Mouse (Mus musculus): ENCODE results near the gene Ifrd1. TPM values are rescaled to one million over a fixed set of nuclear protein-coding genes. Genes with fewer than 3 reads are reported as not detected.

Gene Ifrd1
- total and polyA plus RNA-seq, 3 experiments = 86.6 to 190 (median 151) TPM

DNA sequence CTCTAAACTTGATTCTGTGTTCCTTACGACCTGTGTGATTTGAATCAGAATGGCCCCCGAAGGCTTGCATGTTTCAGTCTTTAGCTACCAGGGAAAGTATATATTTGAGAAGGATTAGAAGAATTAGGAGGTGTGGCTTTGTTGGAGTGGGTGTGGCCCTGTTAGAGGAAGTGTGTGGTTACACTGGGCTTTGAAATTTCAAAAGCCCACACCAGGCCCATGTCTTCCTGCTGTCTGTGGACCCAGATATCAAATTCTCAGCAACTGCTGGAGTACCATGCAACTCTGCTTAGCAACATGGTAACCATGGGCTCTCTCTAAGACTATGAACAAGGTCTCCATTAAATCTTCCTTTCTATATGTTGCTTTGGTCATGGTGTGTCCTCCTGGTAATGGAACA lies 76.7 kb downstream of the Ifrd1 start:
- Histone ChIP-seq H3K27me3 (ENCODE audit: insufficient read depth, low read length) (peaks cover 2% of the 10 kb centered on the region; the same call in 1 of the 2 replicates), H3K9me3 (replicated peaks) (no peaks in the 10 kb centered on the region), H3K4me1 (ENCODE audit: insufficient read depth, low read depth, low read length) (peaks cover 5% of the 10 kb centered on the region), H3K4me3 (ENCODE audit: low read depth, low read length) (no peak overlapping the region), H3K36me3 (replicated peaks) (no peaks in the 10 kb centered on the region)
- peak; percentile 30; the same call in 1 of the 2 replicates for ATAC-seq (ENCODE audit: extremely low read depth, insufficient number of reproducible peaks, low FRiP score, poor library complexity, severe bottlenecking)
- no peak for TF ChIP-seq CTCF (IDR thresholded peaks at IDR 0.05; ENCODE audit: low read depth, low read length)
- no peak for TF ChIP-seq GATA1 (IDR thresholded peaks at IDR 0.05; ENCODE audit: borderline replicate concordance, low read length)
- no peak for TF ChIP-seq GATA2 (IDR thresholded peaks at IDR 0.05; ENCODE audit: borderline replicate concordance, low read depth, low read length)
- TF ChIP-seq TAL1 (conservative IDR thresholded peaks at IDR 0.05; ENCODE audit: low read depth, low read length) = no peak
- no peak for TF ChIP-seq POLR2AphosphoS5 (IDR thresholded peaks at IDR 0.05; ENCODE audit: insufficient replicate concordance, low read depth, low read length)
- DNase-seq (ENCODE audit: low spot score) = no peak

GRCm38 (mm10) chr12:40169675-40170074 lies 78.6 kb downstream of the Ifrd1 start:
- H3K4me3 ChIP-seq (ENCODE audit: low read depth, low read length) = no peak overlapping the region
- DNase-seq (ENCODE audit: low spot score) (no peak), ATAC-seq (ENCODE audit: extremely low read depth, insufficient number of reproducible peaks, low FRiP score, poor library complexity, severe bottlenecking) (no peak)
- H3K27me3 ChIP-seq (ENCODE audit: insufficient read depth, low read length) = peaks cover 2% of the 10 kb centered on the region; the same call in 1 of the 2 replicates
- TF ChIP-seq TAL1 (conservative IDR thresholded peaks at IDR 0.05; ENCODE audit: low read depth, low read length) = no peak
- no peak for TF ChIP-seq GATA2 (IDR thresholded peaks at IDR 0.05; ENCODE audit: borderline replicate concordance, low read depth, low read length)
- no peak for TF ChIP-seq GATA1 (IDR thresholded peaks at IDR 0.05; ENCODE audit: borderline replicate concordance, low read length)
- no peak for TF ChIP-seq CTCF (IDR thresholded peaks at IDR 0.05; ENCODE audit: low read depth, low read length)
- peaks cover 5% of the 10 kb centered on the region for H3K4me1 ChIP-seq (ENCODE audit: insufficient read depth, low read depth, low read length)
- H3K9me3 ChIP-seq (replicated peaks) = no peaks in the 10 kb centered on the region
- H3K36me3 ChIP-seq (replicated peaks) = no peaks in the 10 kb centered on the region

GRCm38 (mm10) chr12:40164621-40165020 lies 83.7 kb downstream of the Ifrd1 start:
- TF ChIP-seq GATA2 (IDR thresholded peaks at IDR 0.05; ENCODE audit: borderline replicate concordance, low read depth, low read length) (no peak), CTCF (IDR thresholded peaks at IDR 0.05; ENCODE audit: low read depth, low read length) (0 out of 2 replicates have a peak, but pooled peaks have one; percentile 5)
- Histone ChIP-seq H3K4me3 (ENCODE audit: low read depth, low read length) (no peak overlapping the region), H3K36me3 (replicated peaks) (no peaks in the 10 kb centered on the region), H3K4me1 (ENCODE audit: insufficient read depth, low read depth, low read length) (no peaks in the 10 kb centered on the region; the same call in 1 of the 2 replicates), H3K9me3 (replicated peaks) (no peaks in the 10 kb centered on the region), H3K27me3 (ENCODE audit: insufficient read depth, low read length) (no peaks in the 10 kb centered on the region)
- DNase-seq (ENCODE audit: low spot score) (peak; percentile 6), ATAC-seq (ENCODE audit: extremely low read depth, insufficient number of reproducible peaks, low FRiP score, poor library complexity, severe bottlenecking) (peak; percentile 36; the same call in 1 of the 2 replicates)

DNA sequence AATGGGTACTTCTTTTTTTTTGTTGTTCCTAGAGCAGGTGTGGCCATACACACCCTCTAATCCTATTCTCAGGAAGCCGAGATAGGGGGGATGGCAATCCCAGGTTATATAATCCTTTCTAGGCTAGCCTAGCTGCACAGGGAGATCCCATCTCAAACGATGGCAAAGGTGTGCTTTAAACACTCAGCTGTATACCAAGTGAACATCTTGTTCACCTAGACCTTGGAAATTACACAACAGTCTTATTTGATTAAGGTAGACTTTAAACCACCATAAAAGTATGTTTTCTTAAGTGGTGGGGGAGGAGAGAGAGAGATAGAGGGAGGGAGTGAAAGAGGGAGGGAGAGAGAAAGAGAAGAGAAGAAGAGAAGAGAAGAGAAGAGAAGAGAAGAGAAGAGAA lies 87.5 kb downstream of the Ifrd1 start:
- no peak for ATAC-seq (ENCODE audit: extremely low read depth, insufficient number of reproducible peaks, low FRiP score, poor library complexity, severe bottlenecking)
- TF ChIP-seq CTCF (IDR thresholded peaks at IDR 0.05; ENCODE audit: low read depth, low read length) (no peak), GATA2 (IDR thresholded peaks at IDR 0.05; ENCODE audit: borderline replicate concordance, low read depth, low read length) (no peak), GATA1 (IDR thresholded peaks at IDR 0.05; ENCODE audit: borderline replicate concordance, low read length) (no peak), TAL1 (conservative IDR thresholded peaks at IDR 0.05; ENCODE audit: low read depth, low read length) (no peak), POLR2AphosphoS5 (IDR thresholded peaks at IDR 0.05; ENCODE audit: insufficient replicate concordance, low read depth, low read length) (no peak)
- Histone ChIP-seq H3K4me3 (ENCODE audit: low read depth, low read length) (no peak overlapping the region), H3K27me3 (ENCODE audit: insufficient read depth, low read length) (peaks cover 7% of the 10 kb centered on the region), H3K4me1 (ENCODE audit: insufficient read depth, low read depth, low read length) (no peaks in the 10 kb centered on the region), H3K9me3 (replicated peaks) (no peaks in the 10 kb centered on the region), H3K36me3 (replicated peaks) (no peaks in the 10 kb centered on the region)
- DNase-seq (ENCODE audit: low spot score) = no peak

DNA sequence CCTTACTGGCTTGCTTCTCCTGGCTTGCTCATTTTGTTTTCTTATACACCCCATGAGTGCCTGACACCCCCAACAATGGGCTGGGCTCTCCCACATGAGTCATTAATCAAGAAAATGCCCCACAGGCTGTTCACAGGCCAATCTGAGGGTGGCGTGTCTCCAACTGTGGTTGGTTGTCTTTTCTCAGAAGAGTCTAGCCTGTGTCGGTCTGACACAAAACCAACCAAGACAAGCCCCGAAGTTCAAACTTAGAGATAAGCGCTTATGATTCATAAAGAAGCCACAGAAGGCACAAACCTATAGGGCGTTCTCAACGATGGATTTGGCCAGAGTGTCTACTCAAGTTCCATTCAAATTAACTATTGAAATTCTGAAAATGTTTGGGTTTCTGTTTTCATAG lies 94.1 kb downstream of the Ifrd1 start:
- Histone ChIP-seq H3K36me3 (replicated peaks) (no peaks in the 10 kb centered on the region), H3K27me3 (ENCODE audit: insufficient read depth, low read length) (peaks cover 7% of the 10 kb centered on the region), H3K9me3 (replicated peaks) (no peaks in the 10 kb centered on the region), H3K4me1 (ENCODE audit: insufficient read depth, low read depth, low read length) (no peaks in the 10 kb centered on the region; the same call in 1 of the 2 replicates), H3K4me3 (ENCODE audit: low read depth, low read length) (no peak overlapping the region)
- no peak for DNase-seq (ENCODE audit: low spot score)
- TF ChIP-seq GATA2 (IDR thresholded peaks at IDR 0.05; ENCODE audit: borderline replicate concordance, low read depth, low read length) = no peak
- no peak for TF ChIP-seq TAL1 (conservative IDR thresholded peaks at IDR 0.05; ENCODE audit: low read depth, low read length)
- TF ChIP-seq GATA1 (IDR thresholded peaks at IDR 0.05; ENCODE audit: borderline replicate concordance, low read length) = no peak
- TF ChIP-seq CTCF (IDR thresholded peaks at IDR 0.05; ENCODE audit: low read depth, low read length) = no peak
- no peak for TF ChIP-seq POLR2AphosphoS5 (IDR thresholded peaks at IDR 0.05; ENCODE audit: insufficient replicate concordance, low read depth, low read length)
- no peak for ATAC-seq (ENCODE audit: extremely low read depth, insufficient number of reproducible peaks, low FRiP score, poor library complexity, severe bottlenecking)

GRCm38 (mm10) chr12:40152353-40153069 lies 95.8 kb downstream of the Ifrd1 start:
- H3K4me3 ChIP-seq (ENCODE audit: low read depth, low read length) = no peak overlapping the region
- no peaks in the 10 kb centered on the region for H3K36me3 ChIP-seq (replicated peaks)
- peaks cover 6% of the 10 kb centered on the region for H3K27me3 ChIP-seq (ENCODE audit: insufficient read depth, low read length)
- no peaks in the 10 kb centered on the region; the same call in 1 of the 2 replicates for H3K4me1 ChIP-seq (ENCODE audit: insufficient read depth, low read depth, low read length)
- ATAC-seq (ENCODE audit: extremely low read depth, insufficient number of reproducible peaks, low FRiP score, poor library complexity, severe bottlenecking) (peak; percentile 15; the same call in 1 of the 2 replicates), DNase-seq (ENCODE audit: low spot score) (no peak)
- H3K9me3 ChIP-seq (replicated peaks) = no peaks in the 10 kb centered on the region
- no peak for TF ChIP-seq GATA2 (IDR thresholded peaks at IDR 0.05; ENCODE audit: borderline replicate concordance, low read depth, low read length)
- TF ChIP-seq GATA1 (IDR thresholded peaks at IDR 0.05; ENCODE audit: borderline replicate concordance, low read length) = no peak
- no peak for TF ChIP-seq CTCF (IDR thresholded peaks at IDR 0.05; ENCODE audit: low read depth, low read length)
- no peak for TF ChIP-seq POLR2AphosphoS5 (IDR thresholded peaks at IDR 0.05; ENCODE audit: insufficient replicate concordance, low read depth, low read length)
- TF ChIP-seq TAL1 (conservative IDR thresholded peaks at IDR 0.05; ENCODE audit: low read depth, low read length) = no peak

Other genes with a start within 250 kb of the Ifrd1 start
- gene Arl4a, start 210.5 kb downstream of the Ifrd1 start, total RNA-seq (2014; fragmentation: Nextera tagmentation) = 96.3 and 122 TPM in 2 replicates
- gene Arl4a, start 210.5 kb downstream of the Ifrd1 start, total RNA-seq (2017) = 68.4 and 77.0 TPM in 2 replicates
- 88.6 and 94.5 TPM in 2 replicates for gene Arl4a, start 210.5 kb downstream of the Ifrd1 start, polyA plus RNA-seq (2012)
- 0.30 TPM in 1 of 2 replicates, not detected in the other for gene Scin, start 114.3 kb downstream of the Ifrd1 start, total RNA-seq (2014; fragmentation: Nextera tagmentation)
- gene Scin, start 114.3 kb downstream of the Ifrd1 start, total RNA-seq (2017) = not detected in 2 replicates
- gene Scin, start 114.3 kb downstream of the Ifrd1 start, polyA plus RNA-seq (2012) = not detected in 2 replicates
- not detected in 2 replicates for gene Lsmem1, start 49.0 kb downstream of the Ifrd1 start, total RNA-seq (2014; fragmentation: Nextera tagmentation)
- gene Lsmem1, start 49.0 kb downstream of the Ifrd1 start, total RNA-seq (2017) = 0.23 and 0.44 TPM in 2 replicates
- not detected in 2 replicates for gene Lsmem1, start 49.0 kb downstream of the Ifrd1 start, polyA plus RNA-seq (2012)
- 51.7 and 57.6 TPM in 2 replicates for gene Zfp277, start 197.4 kb upstream of the Ifrd1 start, total RNA-seq (2014; fragmentation: Nextera tagmentation)
- gene Zfp277, start 197.4 kb upstream of the Ifrd1 start, total RNA-seq (2017) = 55.8 and 56.5 TPM in 2 replicates
- 4.5 and 5.6 TPM in 2 replicates for gene Zfp277, start 197.4 kb upstream of the Ifrd1 start, polyA plus RNA-seq (2012)
- 0.68 TPM in 1 of 2 replicates, not detected in the other for gene Dock4, start 197.4 kb upstream of the Ifrd1 start, total RNA-seq (2014; fragmentation: Nextera tagmentation)
- gene Dock4, start 197.4 kb upstream of the Ifrd1 start, total RNA-seq (2017) = 0.64 and 1.2 TPM in 2 replicates
- 0.01 TPM in 2 replicates for gene Dock4, start 197.4 kb upstream of the Ifrd1 start, polyA plus RNA-seq (2012)

All from G1E (cell line).